Mouse (Mus musculus) heart, embryonic 10.5 days (tissue): ENCODE results near the gene Chrna9. TPM values are rescaled to one million over a fixed set of nuclear protein-coding genes. Genes with fewer than 3 reads are reported as not detected.

ENCODE experiments used
- DNase-seq: peaks from one replicate; pipeline ENCODE4 v3.0.0-alpha.2; 2017; ENCODE audit warnings: low spot score
- H3K27ac ChIP-seq: fragments of 300-500 bp; sonication (generic); 2 replicates; pipeline ENCODE4 v1.5.1; 2016; ENCODE audit warnings: mild to moderate bottlenecking
- H3K27me3 ChIP-seq: fragments of 300-500 bp; sonication (generic); 2 replicates; pipeline ENCODE4 v1.6.1; 2016; ENCODE audit warnings: mild to moderate bottlenecking; ENCODE audit not compliant: poor library complexity, insufficient read depth, severe bottlenecking
- H3K36me3 ChIP-seq: fragments of 300-500 bp; sonication (generic); 2 replicates; pipeline ENCODE4 v1.6.1; 2016; ENCODE audit warnings: mild to moderate bottlenecking, moderate library complexity
- H3K4me1 ChIP-seq: fragments of 300-500 bp; sonication (generic); 2 replicates; pipeline ENCODE4 v1.6.1; 2016; ENCODE audit warnings: mild to moderate bottlenecking
- H3K4me3 ChIP-seq: fragments of 300-500 bp; sonication (generic); 2 replicates; pipeline ENCODE4 v1.5.1; 2016; ENCODE audit warnings: mild to moderate bottlenecking, moderate library complexity
- H3K9me3 ChIP-seq: fragments of 300-500 bp; sonication (generic); 2 replicates; pipeline ENCODE4 v1.6.1; 2016; ENCODE audit warnings: mild to moderate bottlenecking, moderate library complexity
- WGBS: fragments of 180-500 bp; shearing (Covaris S2); methylation state at CpG from one replicate; pipeline ENCODE4 v1.1.7; 2016; 5-methylcytosine and 5-hydroxymethylcytosine counted together
- polyA plus RNA-seq: library from polyadenylated mRNA; unstranded; fragments of >200 nt; fragmentation: Nextera tagmentation; extraction: Ambion mirVana; gene quantifications from 2 replicates; pipeline ENCODE4 v1.2.1, GENCODE M21; 2016

Chrna9 gene
- polyA plus RNA-seq, 1 experiment from 2014 or later, result 0.09 TPM

DNA sequence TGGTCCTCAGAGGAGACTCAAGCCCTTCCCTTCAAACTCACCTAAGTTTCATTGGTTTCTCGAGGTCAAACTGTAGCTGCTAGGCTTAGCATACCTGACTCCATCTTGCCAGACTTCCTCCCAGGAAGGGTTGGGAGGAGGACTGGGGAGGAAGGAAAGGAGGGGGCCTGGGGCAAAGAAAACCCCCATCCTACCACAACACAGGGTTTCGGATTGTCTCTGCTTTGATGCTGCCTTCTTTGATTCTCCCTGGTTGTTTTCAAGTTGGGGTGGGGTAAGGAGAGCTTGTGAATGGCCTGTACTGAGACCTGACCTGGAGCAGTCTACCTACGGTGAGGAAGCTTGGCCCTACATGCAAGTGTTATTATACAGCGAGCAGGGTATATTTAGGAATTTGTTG is 30.2 kb upstream of the Chrna9 start:
- Histone ChIP-seq H3K27ac (no peak overlapping the region), H3K36me3 (peaks cover 9% of the 10 kb centered on the region), H3K9me3 (peaks cover 9% of the 10 kb centered on the region), H3K4me1 (no peaks in the 10 kb centered on the region; the same call in 1 of the 2 replicates), H3K27me3 (no peaks in the 10 kb centered on the region), H3K4me3 (no peak overlapping the region)
- DNase-seq, result no peak
- 83% methylated on average over 4 of the region's 4 CpGs for WGBS

DNA sequence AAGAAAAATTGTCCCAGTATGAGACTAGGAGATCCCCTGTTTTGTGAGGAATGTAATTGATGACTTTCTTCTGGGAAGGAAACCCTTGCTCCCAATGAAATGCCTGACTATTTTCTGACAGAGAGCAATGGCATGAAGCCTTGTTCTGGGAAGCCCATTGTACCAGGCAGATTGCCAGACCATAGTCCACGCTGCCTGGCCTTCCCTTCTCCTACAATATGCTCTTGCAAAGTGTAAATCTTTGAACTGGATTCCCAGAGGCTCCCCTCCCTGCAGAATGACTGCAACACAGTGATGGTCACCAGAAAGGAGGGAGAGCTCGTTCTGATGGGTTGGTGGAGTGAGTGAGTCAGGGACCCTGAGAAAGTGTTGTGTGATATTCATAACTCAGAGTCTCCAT is 26.0 kb upstream of the Chrna9 start:
- no peak for DNase-seq
- H3K36me3 ChIP-seq, result peaks cover 3% of the 10 kb centered on the region; the same call in 1 of the 2 replicates
- no peaks in the 10 kb centered on the region for H3K4me1 ChIP-seq
- peaks cover 6% of the 10 kb centered on the region for H3K9me3 ChIP-seq
- no peak overlapping the region for H3K4me3 ChIP-seq
- WGBS, result 76% methylated on average over 2 of the region's 2 CpGs
- no peak overlapping the region for H3K27ac ChIP-seq
- H3K27me3 ChIP-seq, result no peaks in the 10 kb centered on the region

DNA sequence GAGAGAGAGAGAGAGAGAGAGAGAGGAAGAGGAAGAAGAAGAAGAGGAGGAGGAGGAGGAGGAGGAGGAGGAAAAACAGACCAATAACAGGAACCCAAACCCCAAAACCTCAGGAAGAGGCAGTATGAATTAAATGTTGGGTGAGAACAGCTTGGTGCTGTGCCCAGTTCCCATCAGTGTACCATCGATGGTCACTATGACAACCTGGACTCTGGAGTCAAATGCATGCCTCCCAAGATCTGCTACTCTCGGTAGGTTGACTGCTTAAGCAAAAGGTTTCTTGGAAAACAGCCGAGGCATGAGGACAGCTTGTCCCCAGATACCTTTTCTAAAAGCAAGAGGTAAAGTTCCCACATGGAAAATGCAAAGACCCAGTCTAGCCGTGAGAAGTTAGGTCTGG is 25.4 kb upstream of the Chrna9 start:
- no peak for DNase-seq
- peaks cover 4% of the 10 kb centered on the region for H3K9me3 ChIP-seq
- H3K27ac ChIP-seq, result no peak overlapping the region
- H3K4me1 ChIP-seq, result no peaks in the 10 kb centered on the region
- H3K36me3 ChIP-seq, result peaks cover 2% of the 10 kb centered on the region; the same call in 1 of the 2 replicates
- no peak overlapping the region for H3K4me3 ChIP-seq
- no peaks in the 10 kb centered on the region for H3K27me3 ChIP-seq
- WGBS, result 74% methylated on average over 4 of the region's 4 CpGs

DNA sequence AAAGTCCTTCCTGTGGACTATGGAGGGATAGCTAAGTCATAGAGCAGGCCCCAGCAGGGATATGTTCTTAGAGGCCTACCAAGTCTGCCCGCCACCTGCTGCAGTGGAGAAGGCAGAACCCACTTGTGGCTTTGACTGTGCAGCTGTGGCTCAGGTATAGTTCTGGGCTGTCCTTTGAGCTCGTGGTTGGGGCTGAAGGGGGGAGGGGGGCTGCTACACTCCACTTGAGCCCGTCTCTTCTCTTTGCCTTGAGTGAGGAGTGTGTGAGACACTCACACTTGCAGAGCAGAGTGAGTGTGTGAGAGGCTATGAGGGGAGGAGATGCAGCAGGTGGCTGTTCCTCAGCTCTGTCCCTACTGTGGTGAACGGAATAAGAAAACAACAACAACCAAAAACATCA is 24.3 kb upstream of the Chrna9 start:
- Histone ChIP-seq H3K27me3 (no peaks in the 10 kb centered on the region), H3K4me1 (no peaks in the 10 kb centered on the region), H3K4me3 (no peak overlapping the region), H3K36me3 (no peaks in the 10 kb centered on the region), H3K9me3 (no peaks in the 10 kb centered on the region), H3K27ac (no peak overlapping the region)
- 75% methylated on average over 4 of the region's 4 CpGs for WGBS
- DNase-seq, result no peak

DNA sequence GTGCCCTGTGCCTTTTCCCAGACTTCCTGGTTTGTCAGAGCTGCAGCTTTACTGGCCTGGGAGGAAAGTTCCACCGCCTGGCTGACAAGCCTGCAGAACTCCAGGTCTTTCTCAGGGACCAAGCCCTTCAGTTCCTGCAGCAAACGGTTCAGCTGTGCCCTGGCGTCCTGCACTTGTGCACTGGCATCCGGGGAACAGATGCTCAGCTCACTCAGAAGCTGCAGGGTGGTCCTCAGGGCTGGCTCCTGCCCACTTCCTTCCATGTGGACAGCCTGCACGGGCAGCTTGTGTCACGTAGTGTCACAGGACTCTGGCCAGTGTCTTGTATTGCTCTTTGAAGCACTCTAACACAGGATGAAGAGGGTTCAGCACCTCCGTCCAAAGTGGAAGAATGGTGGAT is 23.0 kb upstream of the Chrna9 start:
- Histone ChIP-seq H3K9me3 (no peaks in the 10 kb centered on the region), H3K27ac (no peak overlapping the region), H3K27me3 (no peaks in the 10 kb centered on the region), H3K36me3 (no peaks in the 10 kb centered on the region), H3K4me1 (no peaks in the 10 kb centered on the region), H3K4me3 (no peak overlapping the region)
- 74% methylated on average over 7 of the region's 7 CpGs for WGBS
- no peak for DNase-seq

DNA sequence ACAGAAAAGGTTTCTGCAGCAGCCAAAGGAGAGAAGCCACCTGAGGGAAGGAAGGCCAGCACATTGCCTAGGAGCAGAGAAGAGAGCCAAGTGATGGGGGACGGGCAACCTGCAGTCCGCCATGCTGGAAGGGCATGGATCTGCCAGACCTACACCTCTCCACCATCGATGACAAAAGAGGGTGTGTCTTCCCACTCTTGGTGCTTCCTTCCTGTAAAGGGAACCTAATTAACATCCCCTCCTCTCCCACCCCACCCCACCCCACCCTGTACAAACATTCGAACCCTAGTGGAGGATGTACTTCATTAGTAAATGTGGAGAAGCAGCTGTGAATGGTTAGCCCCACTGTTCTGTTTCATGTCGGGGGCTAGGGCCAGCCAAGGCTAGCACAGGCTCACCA is 22.5 kb upstream of the Chrna9 start:
- no peak overlapping the region for H3K27ac ChIP-seq
- H3K4me1 ChIP-seq, result no peaks in the 10 kb centered on the region
- no peaks in the 10 kb centered on the region for H3K27me3 ChIP-seq
- H3K4me3 ChIP-seq, result no peak overlapping the region
- 79% methylated on average over 5 of the region's 5 CpGs for WGBS
- no peaks in the 10 kb centered on the region for H3K36me3 ChIP-seq
- H3K9me3 ChIP-seq, result no peaks in the 10 kb centered on the region
- no peak for DNase-seq

DNA sequence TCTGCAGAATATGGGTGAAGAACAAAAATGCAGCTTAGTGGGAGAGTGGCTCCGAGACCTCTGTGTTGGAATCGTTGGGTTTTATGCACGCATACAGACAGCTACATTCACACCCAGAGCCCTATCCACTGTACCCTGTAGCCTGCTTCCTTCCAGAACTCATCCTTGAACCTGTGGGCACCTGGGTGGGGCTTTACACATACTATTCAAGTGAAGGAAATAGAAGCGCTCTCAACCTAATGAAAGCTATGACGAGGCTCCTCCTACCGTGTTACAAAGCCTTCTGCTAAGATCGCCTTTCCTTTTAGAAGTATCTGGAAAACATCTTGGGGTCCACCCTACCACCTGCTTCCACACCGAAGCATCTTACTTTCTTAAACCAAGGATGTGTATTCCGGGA is 21.6 kb upstream of the Chrna9 start:
- Histone ChIP-seq H3K4me1 (no peaks in the 10 kb centered on the region), H3K27ac (no peak overlapping the region), H3K9me3 (no peaks in the 10 kb centered on the region), H3K36me3 (no peaks in the 10 kb centered on the region), H3K4me3 (no peak overlapping the region), H3K27me3 (no peaks in the 10 kb centered on the region)
- WGBS, result 88% methylated on average over 9 of the region's 9 CpGs
- no peak for DNase-seq

DNA sequence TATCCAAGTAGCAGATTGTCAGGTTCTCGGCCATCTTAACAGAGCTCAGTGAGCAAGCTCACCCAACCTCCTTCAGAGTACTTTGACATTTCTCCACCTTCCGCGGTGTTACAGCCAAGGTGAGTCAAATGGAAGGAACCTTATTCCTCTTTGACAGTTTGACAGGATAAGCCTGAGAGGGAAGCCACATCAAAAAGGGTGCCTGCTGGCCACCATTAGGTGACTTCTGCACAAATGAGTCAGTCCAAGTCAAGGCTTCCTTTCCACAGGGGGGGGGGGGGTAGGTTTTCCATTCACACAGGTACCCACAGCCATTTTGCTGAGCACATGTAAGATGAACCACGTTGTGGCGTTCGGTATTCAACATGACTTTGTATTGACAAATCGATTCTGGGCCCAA is 20.4 kb upstream of the Chrna9 start:
- Histone ChIP-seq H3K4me3 (no peak overlapping the region), H3K4me1 (peaks cover 5% of the 10 kb centered on the region; the same call in 1 of the 2 replicates), H3K9me3 (no peaks in the 10 kb centered on the region), H3K27me3 (no peaks in the 10 kb centered on the region), H3K36me3 (no peaks in the 10 kb centered on the region), H3K27ac (no peak overlapping the region)
- WGBS, result 87% methylated on average over 7 of the region's 7 CpGs
- DNase-seq, result no peak

DNA sequence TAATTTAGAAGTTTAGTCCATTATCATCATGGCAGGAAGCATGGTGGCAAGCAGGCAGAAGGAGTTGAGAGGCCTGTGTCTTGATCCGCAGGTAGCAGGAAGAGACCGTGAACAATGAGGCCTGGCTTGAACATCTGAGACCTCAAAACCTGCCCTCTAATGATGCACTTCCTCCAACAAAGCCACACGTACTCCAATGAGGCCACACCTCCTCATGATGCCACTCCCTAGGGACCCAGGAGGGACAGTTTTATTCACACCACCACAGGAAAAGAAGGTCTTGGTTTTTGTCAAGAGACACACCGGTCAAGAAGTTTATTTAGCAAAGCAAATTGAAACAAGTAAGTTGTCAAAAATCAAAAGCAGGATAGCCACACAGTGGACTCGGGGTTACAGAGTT is 17.8 kb upstream of the Chrna9 start:
- Histone ChIP-seq H3K4me1 (peaks cover 7% of the 10 kb centered on the region; the same call in 1 of the 2 replicates), H3K36me3 (no peaks in the 10 kb centered on the region), H3K27me3 (no peaks in the 10 kb centered on the region), H3K4me3 (no peak overlapping the region), H3K27ac (no peak overlapping the region), H3K9me3 (no peaks in the 10 kb centered on the region)
- 87% methylated on average over 5 of the region's 5 CpGs for WGBS
- no peak for DNase-seq

DNA sequence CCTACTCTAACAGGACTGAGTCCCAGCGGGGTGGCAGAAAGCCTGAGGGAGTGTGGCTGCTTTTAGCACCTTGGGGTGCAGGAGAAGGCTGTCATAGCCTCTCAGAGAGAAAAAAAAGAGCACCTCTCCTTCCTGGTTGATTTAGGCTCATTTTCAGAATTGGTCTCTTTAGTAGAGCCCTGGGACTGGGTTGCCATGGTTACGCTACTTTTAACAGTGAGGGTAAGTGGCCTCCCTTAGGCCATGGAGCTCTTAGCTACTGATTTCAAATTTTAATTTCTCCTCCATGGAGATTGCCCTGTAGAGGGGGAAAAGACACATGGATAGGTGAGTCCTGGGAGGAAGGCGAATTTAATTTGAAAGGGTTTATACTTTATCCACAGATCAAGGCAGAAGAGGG is 16.1 kb upstream of the Chrna9 start:
- no peaks in the 10 kb centered on the region for H3K27me3 ChIP-seq
- no peaks in the 10 kb centered on the region for H3K36me3 ChIP-seq
- H3K4me1 ChIP-seq, result peaks cover 7% of the 10 kb centered on the region; the same call in 1 of the 2 replicates
- no peak overlapping the region for H3K27ac ChIP-seq
- no peak for DNase-seq
- H3K9me3 ChIP-seq, result no peaks in the 10 kb centered on the region
- WGBS, result 73% methylated on average over 3 of the region's 3 CpGs
- H3K4me3 ChIP-seq, result no peak overlapping the region

DNA sequence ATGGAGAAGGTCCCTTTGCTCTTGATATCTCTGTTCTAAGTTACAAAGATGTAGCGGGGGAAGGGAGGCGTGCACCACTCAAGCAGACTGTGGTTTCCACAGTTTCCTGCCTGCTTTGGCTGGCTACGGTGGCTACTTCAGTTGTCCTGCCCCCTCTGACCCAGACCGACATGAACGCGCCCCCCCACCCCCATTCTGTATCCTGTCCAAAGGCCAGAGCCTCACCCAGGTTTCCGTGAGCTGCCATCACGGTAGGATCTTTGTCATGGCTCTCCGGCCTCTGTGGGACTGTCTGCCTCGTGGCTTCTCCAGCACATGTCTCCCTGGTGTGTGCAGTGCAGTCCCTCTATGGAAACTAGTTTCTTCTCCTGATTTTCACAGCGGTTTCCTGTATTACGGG is 15.4 kb upstream of the Chrna9 start:
- H3K4me3 ChIP-seq, result no peak overlapping the region
- H3K27ac ChIP-seq, result no peak overlapping the region
- 76% methylated on average over 12 of the region's 12 CpGs for WGBS
- H3K27me3 ChIP-seq, result no peaks in the 10 kb centered on the region
- H3K4me1 ChIP-seq, result peaks cover 7% of the 10 kb centered on the region; the same call in 1 of the 2 replicates
- no peaks in the 10 kb centered on the region for H3K36me3 ChIP-seq
- no peaks in the 10 kb centered on the region for H3K9me3 ChIP-seq
- no peak for DNase-seq

DNA sequence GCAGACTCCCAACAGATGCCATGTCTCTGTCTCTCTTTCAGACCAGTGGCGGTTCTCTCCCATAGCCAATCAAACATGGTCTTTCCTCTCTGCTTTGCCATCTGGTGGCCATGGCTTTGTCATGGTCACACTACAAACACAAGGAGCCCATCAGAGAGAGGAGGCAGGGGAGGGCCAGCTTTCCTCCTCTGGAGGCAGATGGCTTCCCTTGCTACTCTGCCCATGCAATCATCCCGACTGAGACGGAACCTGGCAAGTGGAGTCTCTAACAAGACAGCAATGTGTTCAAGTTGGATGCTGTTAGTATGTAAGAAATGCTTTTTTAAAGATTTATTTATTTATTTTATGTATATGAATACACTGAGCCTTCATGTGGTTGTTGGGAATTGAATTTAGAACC is 14.8 kb upstream of the Chrna9 start:
- Histone ChIP-seq H3K36me3 (no peaks in the 10 kb centered on the region), H3K27me3 (no peaks in the 10 kb centered on the region), H3K4me1 (peaks cover 7% of the 10 kb centered on the region; the same call in 1 of the 2 replicates), H3K4me3 (no peak overlapping the region), H3K27ac (no peak overlapping the region), H3K9me3 (no peaks in the 10 kb centered on the region)
- DNase-seq, result no peak
- 93% methylated on average over 3 of the region's 3 CpGs for WGBS

DNA sequence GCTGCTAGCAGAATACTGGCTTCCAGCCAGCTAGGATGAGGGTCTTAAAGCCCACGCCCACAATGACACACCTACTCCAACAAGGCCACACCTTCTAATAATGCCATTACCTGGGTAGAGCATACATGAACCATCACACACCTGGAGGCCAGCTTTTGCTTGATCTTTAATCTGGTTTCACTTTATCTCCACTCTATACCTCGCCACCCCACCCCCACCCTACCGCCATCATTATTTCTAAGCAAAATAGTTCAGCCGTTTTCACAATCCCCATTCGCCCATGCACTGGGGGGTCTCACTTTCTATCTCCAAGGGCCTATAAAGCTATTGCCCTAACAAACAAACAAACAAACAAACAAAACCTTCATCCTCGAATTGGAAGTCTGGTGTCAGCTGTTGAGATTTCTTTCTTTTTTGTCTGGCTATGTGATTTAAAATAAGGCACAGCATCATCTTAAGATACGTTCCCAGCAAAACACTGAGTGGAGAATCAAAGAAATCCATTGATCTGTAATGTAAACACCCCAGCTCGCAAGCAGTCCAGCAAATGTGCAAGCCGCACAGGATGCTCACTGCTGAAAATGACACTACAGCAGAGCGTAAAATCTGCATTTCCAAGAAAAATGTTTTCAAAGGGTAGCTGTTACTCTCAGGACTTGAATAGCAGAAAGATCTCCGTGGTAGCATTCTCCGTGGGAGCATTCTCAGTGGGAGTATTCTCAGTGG is 13.9 kb upstream of the Chrna9 start:
- WGBS, result 85% methylated on average over 12 of the region's 12 CpGs
- Histone ChIP-seq H3K9me3 (no peaks in the 10 kb centered on the region), H3K4me1 (peaks cover 7% of the 10 kb centered on the region; the same call in 1 of the 2 replicates), H3K4me3 (no peak overlapping the region), H3K27me3 (no peaks in the 10 kb centered on the region), H3K27ac (no peak overlapping the region), H3K36me3 (no peaks in the 10 kb centered on the region)
- DNase-seq, result no peak
